26 mouse cellular contexts compared by ENCODE assay signal in the genomic region with DNA sequence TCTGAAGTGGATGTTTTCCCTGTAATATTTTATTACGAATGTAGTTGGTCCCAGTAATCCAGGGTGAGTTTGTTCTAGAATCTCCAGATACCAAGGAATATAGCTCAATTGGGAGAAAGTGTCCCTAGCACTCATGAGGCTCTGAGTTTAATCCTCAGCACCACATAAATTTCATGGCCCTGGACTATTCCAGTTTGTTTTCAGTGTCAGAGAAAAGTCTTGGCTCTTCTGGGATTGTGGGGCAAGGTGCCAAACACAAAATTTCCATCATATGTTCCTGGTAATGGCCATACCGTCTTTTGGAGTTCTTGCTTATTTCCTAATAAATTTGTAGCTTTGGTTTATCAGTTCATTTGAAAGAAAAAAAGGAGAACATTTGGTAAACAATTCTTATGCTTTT.
A peak's percentile ranks its signal among the peaks of the same experiment; 100 is the strongest.
DNase-seq lines count a peak whose midpoint lies in the region; ATAC-seq lines count a peak whose summit lies in the region.
"Had no signal": no experiment of that assay in that cellular context is flagged by ENCODE, and none has a peak within 500 bp of the region (broad histone marks: within the 10 kb centered on the region; RNA-seq: fewer than 3 reads in every experiment).

No protein-coding gene starts in this region.

- ATAC-seq in heart, embryonic 11.5 days (replicated peaks; ENCODE audit: insufficient number of reproducible peaks, low FRiP score, low TSS enrichment), result no peak
- ATAC-seq: CD4-positive, CD25-positive, alpha-beta regulatory T cell, adult 4 months; forebrain, embryonic 14.5 days; hindbrain, postnatal 0 days; intestine, embryonic 15.5 days; midbrain, embryonic 13.5 days had no signal

- no peak overlapping the region for H3K4me3 ChIP-seq in heart, embryonic 11.5 days (ENCODE audit: low read depth, low read length)
- H3K4me3 ChIP-seq: embryonic facial prominence, embryonic 12.5 days; heart, embryonic 10.5 days; hindbrain, embryonic 12.5 days; intestine, embryonic 15.5 days; midbrain, embryonic 13.5 days; neural tube, embryonic 13.5 days had no signal

- no peaks in the 10 kb centered on the region for H3K27me3 ChIP-seq in heart, embryonic 11.5 days (ENCODE audit: control insufficient read depth, insufficient read depth, low read length)
- H3K27me3 ChIP-seq: embryonic facial prominence, embryonic 12.5 days; hindbrain, embryonic 12.5 days; intestine, embryonic 15.5 days; midbrain, embryonic 13.5 days; neural tube, embryonic 13.5 days had no signal

- WGBS in heart, embryonic 11.5 days (ENCODE audit: insufficient replicate concordance), result 69% methylated on average over 2 of the region's 2 CpGs

- no peak overlapping the region for H3K27ac ChIP-seq in heart, embryonic 11.5 days (ENCODE audit: low read depth, low read length)
- H3K27ac ChIP-seq: embryonic facial prominence, embryonic 12.5 days; heart, embryonic 10.5 days; hindbrain, embryonic 12.5 days; hindbrain, postnatal 0 days; intestine, embryonic 15.5 days; kidney, postnatal 0 days; macrophage; midbrain, embryonic 13.5 days; neural tube, embryonic 13.5 days had no signal

- no peaks in the 10 kb centered on the region for H3K36me3 ChIP-seq in heart, embryonic 11.5 days (ENCODE audit: control insufficient read depth, insufficient read depth, low read length)
- H3K36me3 ChIP-seq: embryonic facial prominence, embryonic 12.5 days; heart, embryonic 10.5 days; hindbrain, embryonic 12.5 days; intestine, embryonic 15.5 days; midbrain, embryonic 13.5 days; neural tube, embryonic 13.5 days had no signal

- DNase-seq in heart, adult 11 months, result peak; percentile 17
- peak; percentile 1 for DNase-seq in lung, postnatal 36 days
- DNase-seq in lung, postnatal 14 days, result no peak
- DNase-seq in cerebellum, postnatal 14 days, result peak; percentile 25 to 40
- no peak for DNase-seq in ovary, adult 18-20 months (ENCODE audit: low spot score)
- no peak for DNase-seq in layer of hippocampus, postnatal 25 days (ENCODE audit: extremely low spot score in 1 of 2, low spot score in 1 of 2)
- DNase-seq: adrenal gland, postnatal 36 days; embryo, embryonic 11 days; gastrocnemius, postnatal 14 days; heart, postnatal 36 days; kidney, adult 8-10 months; kidney, postnatal 4 days; thymus, adult 2 months; thymus, postnatal 36 days had no signal

- H3K4me1 ChIP-seq in heart, embryonic 11.5 days (ENCODE audit: control insufficient read depth, insufficient read depth, low read length), result no peaks in the 10 kb centered on the region
- H3K4me1 ChIP-seq: embryonic facial prominence, embryonic 12.5 days; heart, embryonic 10.5 days; hindbrain, embryonic 12.5 days; intestine, embryonic 15.5 days; midbrain, embryonic 13.5 days; neural tube, embryonic 13.5 days had no signal

- no peak overlapping the region for H3K9ac ChIP-seq in heart, embryonic 11.5 days (ENCODE audit: low read depth, low read length)
- H3K9ac ChIP-seq: embryonic facial prominence, embryonic 12.5 days; hindbrain, embryonic 12.5 days; intestine, embryonic 15.5 days; midbrain, embryonic 13.5 days; neural tube, embryonic 13.5 days had no signal

- H3K9me3 ChIP-seq in heart, embryonic 11.5 days (replicated peaks; ENCODE audit: control insufficient read depth, low read length), result no peaks in the 10 kb centered on the region
- H3K9me3 ChIP-seq: embryonic facial prominence, embryonic 12.5 days; heart, embryonic 10.5 days; hindbrain, embryonic 12.5 days; intestine, embryonic 15.5 days; midbrain, embryonic 13.5 days; neural tube, embryonic 13.5 days had no signal

- no peak overlapping the region for H3K4me2 ChIP-seq in heart, embryonic 11.5 days
- H3K4me2 ChIP-seq: embryonic facial prominence, embryonic 12.5 days; hindbrain, embryonic 12.5 days; intestine, embryonic 15.5 days; midbrain, embryonic 13.5 days; neural tube, embryonic 13.5 days had no signal

Comparison
In these comparisons a context has a peak if more than half of its experiments do, and no peak if none do; other contexts are left out.
1. DNase-seq: peak in heart, adult 11 months (single experiment), lung, postnatal 36 days (single experiment) and cerebellum, postnatal 14 days (2 of 2); none in lung, postnatal 14 days (single experiment), ovary, adult 18-20 months (single experiment) and layer of hippocampus, postnatal 25 days (0 of 2).